Mouse (Mus musculus) liver, adult 2 months (tissue): ENCODE results near the gene Gm20708. TPM values are rescaled to one million over a fixed set of nuclear protein-coding genes. Genes with fewer than 3 reads are reported as not detected.

Experiments used
- DNase-seq: peaks from one replicate; pipeline ENCODE4 v3.0.0-alpha.2; 2011; ENCODE audit warnings: low read depth, low spot score; ENCODE audit errors: extremely low read depth
- H3K27ac ChIP-seq: fragments of 200-500 bp; replicated peaks from 2 replicates; pipeline ENCODE4 v1.5.1; 2012; ENCODE audit warnings: low read depth, mild to moderate bottlenecking, control low read depth, inconsistent platforms, low read length; ENCODE audit not compliant: insufficient read depth
- H3K27me3 ChIP-seq: fragments of 200-500 bp; 2 replicates; pipeline ENCODE4 v1.6.1; 2012; ENCODE audit warnings: mild to moderate bottlenecking, moderate library complexity, low read length, inconsistent platforms; ENCODE audit not compliant: control insufficient read depth, insufficient read depth
- H3K36me3 ChIP-seq: fragments of 200-500 bp; 2 replicates; pipeline ENCODE4 v1.6.1; 2012; ENCODE audit warnings: low read length, inconsistent platforms; ENCODE audit not compliant: control insufficient read depth, insufficient read depth
- H3K4me1 ChIP-seq: fragments of 200-500 bp; 2 replicates; pipeline ENCODE4 v1.6.1; 2011; ENCODE audit warnings: low read length; ENCODE audit not compliant: control insufficient read depth, insufficient read depth
- H3K4me3 ChIP-seq: fragments of 200-500 bp; 2 replicates; pipeline ENCODE4 v1.5.1; 2011; ENCODE audit warnings: low read depth, mild to moderate bottlenecking, control low read depth, low read length, moderate library complexity; ENCODE audit not compliant: insufficient read depth
- H3K79me2 ChIP-seq: fragments of 200-500 bp; 2 replicates; pipeline ENCODE4 v1.6.1; 2012; ENCODE audit warnings: inconsistent platforms, mild to moderate bottlenecking, low read length, moderate library complexity; ENCODE audit not compliant: control insufficient read depth, insufficient read depth
- H3K9ac ChIP-seq: fragments of 200-500 bp; 2 replicates; pipeline ENCODE4 v1.6.1; 2012; ENCODE audit warnings: low read depth, mild to moderate bottlenecking, control low read depth, inconsistent platforms, low read length
- CTCF ChIP-seq: fragments of 200-500 bp; IDR thresholded peaks from 2 replicates; pipeline ENCODE4 v1.5.1; 2011; ENCODE audit warnings: low read depth, low read length, control low read depth
- POLR2A ChIP-seq: fragments of 200-500 bp; IDR thresholded peaks from 2 replicates; pipeline ENCODE4 v1.6.1; 2011; ENCODE audit warnings: low read length, control low read depth; ENCODE audit not compliant: insufficient read depth; ENCODE audit errors: extremely low read depth
- WGBS: fragments of 180-500 bp; shearing (Covaris S2); methylation state at CpG from one replicate; pipeline ENCODE4 v1.1.7; 2018; 5-methylcytosine and 5-hydroxymethylcytosine counted together
- polyA plus RNA-seq: library from polyadenylated mRNA; depleted of rRNA; stranded (reverse); fragments of >200 nt; gene quantifications from 2 replicates; pipeline ENCODE4 v1.2.3, GENCODE M21; 2012
- total RNA-seq: library from RNA; depleted of rRNA; stranded (reverse); fragments of >200 nt; gene quantifications from 2 replicates; pipeline ENCODE4 v1.2.3, GENCODE M21; 2014

Gene Gm20708
- total and polyA plus RNA-seq, 2 experiments: 0.21 to 0.37 TPM

DNA sequence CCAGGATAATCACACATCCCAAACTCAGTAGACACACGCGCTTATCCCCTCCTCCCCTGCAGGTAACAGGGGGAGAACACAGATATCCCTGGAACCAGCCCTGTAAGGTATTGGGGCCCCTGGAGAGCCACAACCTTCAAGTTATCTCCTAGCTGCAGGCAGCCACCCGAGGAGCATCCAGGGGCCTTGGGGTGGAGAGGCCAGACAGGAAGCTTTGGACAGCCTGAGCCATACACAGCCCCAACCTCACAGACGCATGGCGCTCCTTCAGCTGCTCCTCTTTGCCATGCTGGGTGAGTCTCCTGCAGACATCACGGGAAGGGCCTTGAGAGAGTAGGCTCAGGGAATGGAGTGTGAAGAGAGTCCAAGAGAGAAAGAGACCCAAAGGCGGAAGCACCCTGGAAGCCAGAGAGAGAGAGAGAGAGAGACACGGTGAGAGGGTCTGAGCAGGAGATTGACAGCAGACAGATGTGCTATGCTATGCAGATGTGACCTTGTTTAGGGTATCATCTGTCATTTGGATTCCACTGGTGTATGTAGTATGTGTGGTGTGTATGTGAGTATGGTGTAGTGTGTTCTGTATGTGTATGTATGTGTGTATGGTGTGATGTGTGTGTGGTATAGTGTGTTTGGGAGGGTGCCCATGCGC is 11.8 kb upstream of the Gm20708 start, which contains the start of gene 6030468B19Rik:
Gene 6030468B19Rik, plus strand, starts transcription at position 150 of the 649 bp plus-strand sequence.
- TF ChIP-seq POLR2A (no peak), CTCF (no peak)
- no peaks in the 10 kb centered on the region; the same call in 1 of the 2 replicates for H3K4me1 ChIP-seq
- H3K9ac ChIP-seq: no peak within 1 kb of the TSS
- no peaks in the 10 kb centered on the region for H3K79me2 ChIP-seq
- H3K27ac ChIP-seq: no peak within 1 kb of the TSS
- WGBS: 79% methylated on average over 9 of the region's 9 CpGs
- H3K4me3 ChIP-seq: no peak within 1 kb of the TSS
- DNase-seq: no peak
- no peaks in the 10 kb centered on the region for H3K36me3 ChIP-seq
- no peaks in the 10 kb centered on the region for H3K27me3 ChIP-seq

DNA sequence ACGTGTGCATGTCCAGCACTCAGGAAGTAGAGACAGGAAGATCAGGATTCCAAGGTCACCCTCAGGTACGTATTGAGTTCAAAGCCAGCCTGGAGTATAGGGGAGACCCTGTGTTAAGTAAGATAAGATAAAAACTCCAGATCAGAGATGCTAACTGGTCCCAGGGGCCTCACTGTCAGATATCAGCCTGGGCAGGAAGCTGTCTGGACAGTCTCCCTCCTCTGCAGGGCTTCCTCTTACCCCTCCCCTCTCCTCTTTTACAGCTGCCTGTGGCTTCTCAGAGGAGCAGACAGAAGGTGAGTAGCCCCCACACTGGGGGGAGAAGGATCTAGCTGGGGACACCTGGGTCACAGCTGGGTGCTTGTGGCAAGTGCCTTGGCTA is 11.3 kb upstream of the Gm20708 start:
- no peak overlapping the region for H3K4me3 ChIP-seq
- TF ChIP-seq POLR2A (no peak), CTCF (no peak)
- H3K36me3 ChIP-seq: no peaks in the 10 kb centered on the region
- H3K4me1 ChIP-seq: no peaks in the 10 kb centered on the region
- DNase-seq: no peak
- 59% methylated on average over 2 of the region's 2 CpGs for whole genome bisulfite sequencing
- no peak overlapping the region for H3K9ac ChIP-seq
- H3K79me2 ChIP-seq: no peaks in the 10 kb centered on the region
- H3K27ac ChIP-seq: no peak overlapping the region
- H3K27me3 ChIP-seq: no peaks in the 10 kb centered on the region

DNA sequence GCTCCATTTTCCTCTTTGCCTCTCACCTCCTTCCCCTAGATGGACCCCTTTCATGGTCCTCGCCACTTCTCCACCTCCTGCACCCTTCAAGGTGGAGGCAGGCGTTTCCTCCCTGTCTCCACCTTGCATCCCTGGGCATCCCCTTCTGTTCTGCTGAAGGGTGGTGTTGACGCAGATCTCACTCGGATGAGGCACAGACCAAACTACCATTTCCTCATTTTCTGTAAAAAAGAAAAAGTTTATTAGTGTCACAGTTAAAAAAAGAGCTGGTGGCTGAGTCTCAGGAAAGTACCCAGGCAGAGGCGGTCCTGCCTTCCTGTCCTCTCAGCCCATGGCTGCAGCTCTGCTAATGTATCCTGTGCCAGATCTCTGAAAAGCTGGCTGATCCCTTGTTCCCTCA is 10.3 kb upstream of the Gm20708 start:
- 80% methylated on average over 5 of the region's 5 CpGs for WGBS
- DNase-seq: no peak
- Histone ChIP-seq H3K36me3 (no peaks in the 10 kb centered on the region), H3K27me3 (no peaks in the 10 kb centered on the region), H3K4me3 (no peak overlapping the region), H3K27ac (no peak overlapping the region), H3K9ac (no peak overlapping the region), H3K4me1 (no peaks in the 10 kb centered on the region), H3K79me2 (no peaks in the 10 kb centered on the region)
- TF ChIP-seq POLR2A: no peak
- TF ChIP-seq CTCF: no peak

GRCm38 (mm10) chr11:117800038-117800437 is 9.4 kb upstream of the Gm20708 start:
- TF ChIP-seq POLR2A: no peak
- no peak for TF ChIP-seq CTCF
- Histone ChIP-seq H3K27ac (no peak overlapping the region), H3K36me3 (no peaks in the 10 kb centered on the region), H3K27me3 (no peaks in the 10 kb centered on the region), H3K9ac (no peak overlapping the region), H3K79me2 (no peaks in the 10 kb centered on the region), H3K4me3 (no peak overlapping the region), H3K4me1 (no peaks in the 10 kb centered on the region)
- WGBS: 91% methylated on average over 7 of the region's 7 CpGs
- no peak for DNase-seq

GRCm38 (mm10) chr11:117801650-117802049 is 7.8 kb upstream of the Gm20708 start:
- Histone ChIP-seq H3K27me3 (no peaks in the 10 kb centered on the region), H3K79me2 (no peaks in the 10 kb centered on the region), H3K27ac (no peak overlapping the region), H3K36me3 (no peaks in the 10 kb centered on the region), H3K9ac (no peak overlapping the region), H3K4me3 (no peak overlapping the region), H3K4me1 (no peaks in the 10 kb centered on the region)
- WGBS: 93% methylated on average over 7 of the region's 7 CpGs
- no peak for TF ChIP-seq POLR2A
- no peak for TF ChIP-seq CTCF
- DNase-seq: no peak

DNA sequence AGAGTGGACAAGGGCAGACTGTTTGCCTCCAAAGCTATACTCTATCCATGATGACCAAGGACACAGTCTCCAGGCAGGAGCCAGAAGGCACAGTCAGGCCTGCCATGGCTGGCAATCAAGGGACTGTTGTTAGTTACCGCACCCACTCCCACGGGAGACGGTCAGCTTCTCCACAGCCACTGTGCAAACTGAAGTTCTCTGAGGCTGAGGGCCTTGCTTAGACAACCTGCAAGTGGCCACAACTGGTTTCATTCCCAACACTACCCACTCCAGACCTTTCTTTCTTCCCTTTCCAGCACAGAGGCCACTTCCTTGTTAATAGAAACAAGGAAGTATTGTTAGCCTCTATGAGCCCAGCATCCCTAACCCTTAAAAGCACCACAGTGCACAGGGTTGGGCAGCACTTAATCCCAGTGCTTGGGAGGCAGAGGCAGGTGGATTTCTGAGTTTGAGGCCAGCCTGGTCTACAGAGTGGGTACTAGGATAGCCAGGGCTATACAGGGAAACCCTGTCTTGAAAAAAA is 6.2 kb upstream of the Gm20708 start:
- H3K27me3 ChIP-seq: no peaks in the 10 kb centered on the region
- no peaks in the 10 kb centered on the region for H3K4me1 ChIP-seq
- no peak overlapping the region for H3K27ac ChIP-seq
- TF ChIP-seq CTCF: no peak
- TF ChIP-seq POLR2A: no peak
- 80% methylated on average over 3 of the region's 3 CpGs for WGBS
- no peaks in the 10 kb centered on the region for H3K79me2 ChIP-seq
- no peak overlapping the region for H3K4me3 ChIP-seq
- H3K9ac ChIP-seq: no peak overlapping the region
- H3K36me3 ChIP-seq: no peaks in the 10 kb centered on the region
- DNase-seq: no peak
